Mouse (Mus musculus) embryonic facial prominence, embryonic 12.5 days (tissue): ENCODE results near the gene Ncaph. TPM values are rescaled to one million over a fixed set of nuclear protein-coding genes. Genes with fewer than 3 reads are reported as not detected.
"Not testable (repeated sequence)": the region's sequence is repeated elsewhere in the genome, so short reads cannot be mapped to it uniquely, and the experiment has no call there.

Source experiments
- ATAC-seq: fragments of 200-750 bp; cut with Nextera tagmentation; 2 replicates; pipeline ENCODE4 v1.8.0; 2017; ENCODE audit not compliant: insufficient number of reproducible peaks, insufficient read depth, low FRiP score, low TSS enrichment
- H3K27ac ChIP-seq: fragments of 300-500 bp; sonication (generic); 2 replicates; pipeline ENCODE4 v1.5.1; 2016; ENCODE audit warnings: mild to moderate bottlenecking
- H3K27me3 ChIP-seq: fragments of 300-500 bp; sonication (generic); 2 replicates; pipeline ENCODE4 v1.6.1; 2016; ENCODE audit warnings: mild to moderate bottlenecking, moderate library complexity
- H3K36me3 ChIP-seq: fragments of 300-500 bp; sonication (generic); 2 replicates; pipeline ENCODE4 v1.6.1; 2016; ENCODE audit warnings: mild to moderate bottlenecking
- H3K4me1 ChIP-seq: fragments of 300-500 bp; sonication (generic); 2 replicates; pipeline ENCODE4 v1.6.1; 2016
- H3K4me2 ChIP-seq: fragments of 300-500 bp; sonication (generic); replicated peaks from 2 replicates; pipeline ENCODE4 v1.6.1; 2016; ENCODE audit warnings: mild to moderate bottlenecking, moderate library complexity
- H3K4me3 ChIP-seq: fragments of 300-500 bp; sonication (generic); 2 replicates; pipeline ENCODE4 v1.5.1; 2016; ENCODE audit warnings: mild to moderate bottlenecking
- H3K9ac ChIP-seq: fragments of 300-500 bp; sonication (generic); 2 replicates; pipeline ENCODE4 v1.6.1; 2016; ENCODE audit warnings: mild to moderate bottlenecking, moderate library complexity
- H3K9me3 ChIP-seq: fragments of 300-500 bp; sonication (generic); 2 replicates; pipeline ENCODE4 v1.6.1; 2016; ENCODE audit warnings: mild to moderate bottlenecking, moderate library complexity
- WGBS: fragments of 180-500 bp; shearing (Covaris S2); methylation state at CpG from one replicate; pipeline ENCODE4 v1.1.7; 2016; 5-methylcytosine and 5-hydroxymethylcytosine counted together
- polyA plus RNA-seq: library from polyadenylated mRNA; unstranded; fragments of >200 nt; fragmentation: Nextera tagmentation; extraction: Ambion mirVana; gene quantifications from 2 replicates; pipeline ENCODE4 v1.2.1, GENCODE M21; 2016

Gene Ncaph
- polyA plus RNA-seq, 1 experiment from 2014 or later: 96.2 TPM

DNA sequence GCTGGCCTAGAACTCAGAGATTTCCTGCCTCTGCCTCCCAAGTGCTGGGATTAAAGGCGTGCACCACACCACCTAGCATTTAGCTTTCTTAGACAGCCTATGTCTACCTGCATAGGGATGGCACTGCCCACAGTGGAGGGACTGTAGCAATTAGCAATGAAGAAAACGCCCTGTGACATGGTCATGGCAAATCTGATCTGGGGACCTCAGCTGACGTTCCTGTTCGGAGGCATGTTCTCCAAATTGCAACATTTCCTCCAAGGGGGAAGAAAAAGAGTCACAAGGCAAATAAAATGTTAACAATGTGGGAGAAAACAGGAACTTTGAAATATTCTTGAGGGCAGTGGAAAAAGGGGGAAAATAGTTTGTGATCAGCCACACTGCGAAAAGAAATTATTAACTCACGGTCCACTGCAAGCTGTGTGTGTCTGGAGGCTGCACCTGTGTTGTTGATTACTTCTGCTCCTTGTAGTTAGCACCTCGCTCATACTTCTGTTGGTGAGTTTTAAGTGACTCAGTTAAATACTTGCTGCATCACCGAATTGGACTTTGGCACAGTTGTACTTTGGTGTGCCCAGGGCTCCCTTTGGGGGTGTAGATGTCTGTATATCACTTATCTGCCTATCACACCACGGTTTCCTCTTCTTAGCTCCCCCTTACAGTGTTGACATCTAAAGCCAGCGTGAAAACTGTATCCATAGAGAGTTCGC lies 53.7 kb downstream of the Ncaph start:
- Histone ChIP-seq H3K9ac (no peak overlapping the region), H3K27me3 (no peaks in the 10 kb centered on the region), H3K9me3 (no peaks in the 10 kb centered on the region), H3K27ac (no peak overlapping the region), H3K36me3 (no peaks in the 10 kb centered on the region), H3K4me1 (no peaks in the 10 kb centered on the region), H3K4me3 (no peak overlapping the region), H3K4me2 (no peak overlapping the region)
- no peak for ATAC-seq
- WGBS: 86% methylated on average over 11 of the region's 11 CpGs

GRCm38 (mm10) chr2:127079066-127079465 lies 54.7 kb downstream of the Ncaph start:
- H3K9me3 ChIP-seq, H3K9ac ChIP-seq, H3K4me2 ChIP-seq, ATAC-seq, H3K4me3 ChIP-seq, H3K27me3 ChIP-seq, H3K27ac ChIP-seq, H3K36me3 ChIP-seq, H3K4me1 ChIP-seq: not testable (repeated sequence)
- 47% methylated on average over 2 of the region's 2 CpGs for WGBS

GRCm38 (mm10) chr2:127077611-127078010 lies 56.1 kb downstream of the Ncaph start:
- WGBS: 74% methylated on average over 9 of the region's 9 CpGs
- ATAC-seq: no peak

DNA sequence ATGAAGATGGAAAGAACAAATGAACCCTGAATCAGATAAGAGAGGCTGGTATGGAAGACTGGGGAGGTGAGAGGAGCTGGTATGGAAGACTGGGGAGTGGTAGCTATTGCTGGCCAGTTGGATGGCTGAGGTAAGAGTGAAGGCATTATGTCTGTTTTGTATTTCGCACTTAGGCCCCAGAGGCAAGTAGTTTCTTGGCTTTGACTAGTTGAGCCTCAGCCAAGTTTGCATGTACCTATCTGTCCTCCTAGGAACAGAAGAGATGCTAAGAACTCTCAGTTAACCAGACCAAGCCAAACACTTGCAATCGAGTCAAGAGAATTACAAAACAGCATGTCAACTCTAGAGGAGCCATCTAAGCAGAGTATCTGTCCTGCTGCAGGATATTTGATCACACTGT lies 59.6 kb downstream of the Ncaph start:
- Histone ChIP-seq H3K4me1 (peaks cover 11% of the 10 kb centered on the region), H3K4me2 (no peak overlapping the region), H3K9me3 (no peaks in the 10 kb centered on the region), H3K36me3 (no peaks in the 10 kb centered on the region), H3K27me3 (no peaks in the 10 kb centered on the region), H3K4me3 (no peak overlapping the region), H3K9ac (no peak overlapping the region), H3K27ac (no peak overlapping the region)
- no peak for ATAC-seq
- WGBS: 95% methylated on average over 2 of the region's 2 CpGs

More at GRCm38 (mm10) chr2:127077611-127078010, 56.1 kb downstream of the Ncaph start:
- Histone ChIP-seq H3K4me1 (no peaks in the 10 kb centered on the region), H3K27ac (no peak overlapping the region), H3K4me3 (no peak overlapping the region), H3K27me3 (no peaks in the 10 kb centered on the region), H3K4me2 (no peak overlapping the region), H3K9ac (no peak overlapping the region), H3K9me3 (no peaks in the 10 kb centered on the region), H3K36me3 (no peaks in the 10 kb centered on the region)

- H3K27ac ChIP-seq: peak overlapping the region; percentile 70; the same call in 1 of the 2 replicates
- WGBS: 16% methylated on average over 8 of the region's 9 CpGs
- H3K4me1 ChIP-seq: peaks cover 11% of the 10 kb centered on the region
- peak overlapping the region; percentile 63 for H3K4me3 ChIP-seq
- peak overlapping the region; percentile 60 for H3K4me2 ChIP-seq
- H3K27me3 ChIP-seq: no peaks in the 10 kb centered on the region
- no peaks in the 10 kb centered on the region for H3K9me3 ChIP-seq
- H3K36me3 ChIP-seq: peaks cover 5% of the 10 kb centered on the region; the same call in 1 of the 2 replicates
- H3K9ac ChIP-seq: peak overlapping the region; percentile 63
- no peak for ATAC-seq
These were observed 62.9 kb downstream of the Ncaph start for GRCm38 (mm10) chr2:127070879-127071278.

- H3K27me3 ChIP-seq: no peaks in the 10 kb centered on the region
- H3K9me3 ChIP-seq: no peaks in the 10 kb centered on the region
- peak within 1 kb of the TSS; percentile 70 for H3K27ac ChIP-seq
- peak within 1 kb of the TSS; percentile 63 for H3K4me3 ChIP-seq
- peak within 1 kb of the TSS; percentile 60 for H3K4me2 ChIP-seq
- H3K9ac ChIP-seq: peak within 1 kb of the TSS; percentile 63
- under 1% methylated on average over 31 of the region's 32 CpGs for WGBS
- peak; percentile 98 for ATAC-seq
- H3K36me3 ChIP-seq: peaks cover 5% of the 10 kb centered on the region; the same call in 1 of the 2 replicates
- H3K4me1 ChIP-seq: peaks cover 11% of the 10 kb centered on the region
These were observed 63.3 kb downstream of the Ncaph start, which contains the start of gene Blvra for GRCm38 (mm10) chr2:127070435-127070841. TSS of gene Blvra (plus strand) at chr2:127070665.

- WGBS: 7% methylated on average over 11 of the region's 11 CpGs
- Histone ChIP-seq H3K36me3 (peaks cover 5% of the 10 kb centered on the region; the same call in 1 of the 2 replicates), H3K4me1 (peaks cover 11% of the 10 kb centered on the region), H3K4me3 (peak overlapping the region; percentile 63), H3K27ac (peak overlapping the region; percentile 60; the same call in 1 of the 2 replicates), H3K9me3 (no peaks in the 10 kb centered on the region), H3K27me3 (no peaks in the 10 kb centered on the region), H3K9ac (no peak overlapping the region), H3K4me2 (peak overlapping the region; percentile 60)
- ATAC-seq: no peak
These were observed 63.8 kb downstream of the Ncaph start for GRCm38 (mm10) chr2:127069781-127070434.

- WGBS: 74% methylated on average over 7 of the region's 7 CpGs
- ATAC-seq: no peak
- no peak overlapping the region for H3K4me2 ChIP-seq
- H3K36me3 ChIP-seq: peaks cover 5% of the 10 kb centered on the region; the same call in 1 of the 2 replicates
- H3K4me3 ChIP-seq: no peak overlapping the region
- no peaks in the 10 kb centered on the region for H3K27me3 ChIP-seq
- no peak overlapping the region for H3K27ac ChIP-seq
- no peaks in the 10 kb centered on the region for H3K9me3 ChIP-seq
- no peak overlapping the region for H3K9ac ChIP-seq
- peaks cover 11% of the 10 kb centered on the region for H3K4me1 ChIP-seq
These were observed 64.9 kb downstream of the Ncaph start for GRCm38 (mm10) chr2:127068806-127069205.

DNA sequence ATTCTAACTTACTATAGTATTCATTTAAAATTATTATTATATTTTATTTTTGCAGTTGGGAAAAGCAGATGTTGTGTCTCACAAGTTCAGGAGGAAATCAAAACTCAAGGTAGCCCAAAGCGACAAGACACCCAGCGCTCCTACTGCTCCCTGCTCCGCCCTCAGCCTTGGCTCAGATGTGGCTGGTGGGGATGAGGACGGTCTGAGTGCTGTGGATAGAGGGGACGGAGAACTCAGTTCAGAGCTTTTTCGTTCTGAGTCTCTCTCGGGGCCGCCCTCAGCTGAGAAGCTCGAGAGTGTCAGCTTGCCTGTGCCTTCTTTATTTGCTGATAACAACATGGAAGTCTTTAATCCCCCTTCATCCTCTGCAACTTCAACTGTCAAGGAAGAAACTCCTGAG lies 72.3 kb downstream of the Ncaph start:
- no peaks in the 10 kb centered on the region for H3K27me3 ChIP-seq

More for the DNA sequence above, 72.3 kb downstream of the Ncaph start:
- peaks cover 55% of the 10 kb centered on the region for H3K36me3 ChIP-seq
- 97% methylated on average over 9 of the region's 9 CpGs for WGBS
- no peaks in the 10 kb centered on the region for H3K4me1 ChIP-seq
- no peaks in the 10 kb centered on the region for H3K9me3 ChIP-seq
- H3K4me3 ChIP-seq: no peak overlapping the region
- H3K27ac ChIP-seq: no peak overlapping the region
- H3K4me2 ChIP-seq: no peak overlapping the region
- no peak overlapping the region for H3K9ac ChIP-seq
- no peak for ATAC-seq

Other genes with a start within 250 kb of the Ncaph start
- gene Sppl2a, start 200.7 kb downstream of the Ncaph start, polyA plus RNA-seq: 41.4 and 47.1 TPM in 2 replicates
- gene Ap4e1, start 125.2 kb downstream of the Ncaph start, polyA plus RNA-seq: 13.4 and 13.7 TPM in 2 replicates
- gene Blvra, start 63.3 kb downstream of the Ncaph start, polyA plus RNA-seq: 42.0 and 44.0 TPM in 2 replicates
- gene Itpripl1, start 9.5 kb upstream of the Ncaph start, polyA plus RNA-seq: 18.8 and 22.1 TPM in 2 replicates
- 2.4 and 2.9 TPM in 2 replicates for gene 1810024B03Rik, start 74.3 kb upstream of the Ncaph start, polyA plus RNA-seq
- gene Snrnp200, start 74.4 kb upstream of the Ncaph start, polyA plus RNA-seq: 88.2 and 89.1 TPM in 2 replicates
- 55.7 and 57.1 TPM in 2 replicates for gene Ciao1, start 113.9 kb upstream of the Ncaph start, polyA plus RNA-seq
- 28.1 and 31.3 TPM in 2 replicates for gene Tmem127, start 114.0 kb upstream of the Ncaph start, polyA plus RNA-seq
- 82.5 and 87.3 TPM in 2 replicates for gene Stard7, start 136.3 kb upstream of the Ncaph start, polyA plus RNA-seq
- gene Dusp2, start 202.2 kb upstream of the Ncaph start, polyA plus RNA-seq: 5.8 and 7.9 TPM in 2 replicates
- gene Astl, start 204.7 kb upstream of the Ncaph start, polyA plus RNA-seq: 0.19 TPM in 1 of 2 replicates, not detected in the other
- 1.7 and 1.8 TPM in 2 replicates for gene Adra2b, start 229.3 kb upstream of the Ncaph start, polyA plus RNA-seq